Mouse (Mus musculus) forebrain, embryonic 13.5 days (tissue): ENCODE measurements at regions not wholly inside any gene's neighbourhood (a gene's known extent, or its start where the extent isn't known, plus 50 kb on each side); places are given as distances from the start of the nearest gene placed in this dataset.

ENCODE experiments used
- ATAC-seq: fragments of 200-750 bp; cut with Nextera tagmentation; 2 replicates; pipeline ENCODE4 v1.8.0; 2017
- H3K27ac ChIP-seq: fragments of 300-500 bp; sonication (generic); 2 replicates; pipeline ENCODE4 v1.5.1; 2015; ENCODE audit warnings: inconsistent platforms, mild to moderate bottlenecking, moderate library complexity
- H3K27me3 ChIP-seq: fragments of 300-500 bp; sonication (generic); 2 replicates; pipeline ENCODE4 v1.6.1; 2015; ENCODE audit warnings: mild to moderate bottlenecking, inconsistent platforms
- H3K36me3 ChIP-seq: fragments of 300-500 bp; sonication (generic); 2 replicates; pipeline ENCODE4 v1.6.1; 2015; ENCODE audit warnings: mild to moderate bottlenecking, inconsistent platforms; ENCODE audit not compliant: poor library complexity, severe bottlenecking
- H3K4me1 ChIP-seq: fragments of 300-500 bp; sonication (generic); 2 replicates; pipeline ENCODE4 v1.6.1; 2015; ENCODE audit warnings: inconsistent platforms
- H3K4me2 ChIP-seq: fragments of 300-500 bp; sonication (generic); 2 replicates; pipeline ENCODE4 v1.6.1; 2015; ENCODE audit warnings: inconsistent platforms, mild to moderate bottlenecking, moderate library complexity
- H3K4me3 ChIP-seq: fragments of 300-500 bp; sonication (generic); 2 replicates; pipeline ENCODE4 v1.5.1; 2015; ENCODE audit warnings: mild to moderate bottlenecking, inconsistent platforms
- H3K9ac ChIP-seq: fragments of 300-500 bp; sonication (generic); 2 replicates; pipeline ENCODE4 v1.6.1; 2015; ENCODE audit warnings: mild to moderate bottlenecking, inconsistent platforms
- H3K9me3 ChIP-seq: fragments of 300-500 bp; sonication (generic); replicated peaks from 2 replicates; pipeline ENCODE4 v1.6.1; 2016; ENCODE audit warnings: inconsistent platforms
- WGBS: fragments of 180-500 bp; shearing (Covaris S2); methylation state at CpG from one replicate; pipeline ENCODE4 v1.1.7; 2015; 5-methylcytosine and 5-hydroxymethylcytosine counted together

DNA sequence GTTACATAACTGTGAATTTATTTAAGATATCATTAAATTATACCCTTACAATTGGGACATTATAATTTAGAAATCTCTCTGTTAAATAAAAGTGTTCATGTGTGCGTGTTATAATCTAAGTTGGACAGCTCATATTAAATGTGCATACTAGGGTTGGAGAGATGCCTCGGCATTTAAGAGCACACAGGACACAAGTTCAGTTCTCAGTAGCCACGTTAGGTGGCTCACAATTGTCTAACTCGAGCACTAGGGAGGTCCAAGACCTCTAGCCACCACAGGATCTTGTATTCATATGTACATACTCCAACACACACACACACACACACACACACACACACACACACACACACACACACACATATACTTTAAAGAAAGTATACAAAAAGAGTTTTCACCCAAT lies 56.0 kb downstream of the Foxf2 start:
- no peaks in the 10 kb centered on the region for H3K36me3 ChIP-seq
- H3K9me3 ChIP-seq: no peaks in the 10 kb centered on the region
- no peaks in the 10 kb centered on the region for H3K27me3 ChIP-seq
- ATAC-seq: no peak
- no peak overlapping the region for H3K9ac ChIP-seq
- no peak overlapping the region for H3K4me2 ChIP-seq
- no peak overlapping the region for H3K27ac ChIP-seq
- 86% methylated on average over 4 of the region's 4 CpGs for WGBS
- no peak overlapping the region for H3K4me3 ChIP-seq
- no peaks in the 10 kb centered on the region for H3K4me1 ChIP-seq

DNA sequence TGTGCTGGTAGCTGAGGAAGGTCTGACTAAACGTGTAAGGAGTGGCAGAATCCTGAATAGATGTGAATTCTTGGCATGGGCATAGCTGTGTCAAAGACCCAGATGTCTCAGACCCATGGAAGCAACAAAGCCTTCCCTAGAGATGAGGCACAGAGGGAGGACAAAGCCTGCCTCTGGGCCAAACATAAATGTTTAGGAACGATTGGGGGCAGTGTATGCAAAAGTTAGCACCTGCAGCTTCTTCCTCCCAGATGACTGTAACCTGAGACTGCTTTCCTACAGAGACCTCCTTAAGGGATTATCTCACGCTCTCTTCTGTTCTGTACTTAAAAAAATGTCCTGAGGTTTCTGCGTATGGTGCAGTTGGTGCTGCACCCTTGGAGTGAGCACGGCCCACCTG lies 57.7 kb downstream of the Foxf2 start:
- Histone ChIP-seq H3K9ac (no peak overlapping the region), H3K36me3 (no peaks in the 10 kb centered on the region), H3K27ac (no peak overlapping the region), H3K4me1 (no peaks in the 10 kb centered on the region), H3K4me2 (no peak overlapping the region), H3K4me3 (no peak overlapping the region), H3K27me3 (no peaks in the 10 kb centered on the region), H3K9me3 (no peaks in the 10 kb centered on the region)
- no peak for ATAC-seq
- WGBS: 44% methylated on average over 5 of the region's 5 CpGs

DNA sequence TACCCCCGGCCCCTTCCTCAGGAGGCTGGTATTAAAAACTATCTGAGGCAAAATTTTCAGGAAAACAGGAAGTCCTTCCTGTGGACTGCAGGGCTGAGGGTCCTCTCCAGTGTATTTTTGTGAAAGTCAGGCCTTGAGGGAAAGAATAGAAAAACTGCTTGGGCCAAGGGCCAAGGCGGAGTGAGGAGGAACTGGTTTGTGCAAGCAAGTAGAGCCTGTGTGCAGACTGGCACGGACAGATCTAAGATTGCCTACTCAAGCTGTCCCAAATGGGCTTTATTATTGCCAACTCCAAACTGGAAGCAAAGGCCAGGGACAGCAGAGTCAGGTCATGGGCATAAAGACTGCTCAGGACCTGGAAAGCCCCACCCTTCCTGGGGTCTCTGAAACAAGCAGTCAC lies 62.9 kb downstream of the Foxf2 start:
- Histone ChIP-seq H3K9me3 (no peaks in the 10 kb centered on the region), H3K27me3 (no peaks in the 10 kb centered on the region), H3K4me2 (no peak overlapping the region), H3K4me3 (no peak overlapping the region), H3K9ac (no peak overlapping the region), H3K36me3 (no peaks in the 10 kb centered on the region), H3K27ac (no peak overlapping the region), H3K4me1 (no peaks in the 10 kb centered on the region)
- ATAC-seq: no peak
- WGBS: 80% methylated on average over 3 of the region's 3 CpGs

DNA sequence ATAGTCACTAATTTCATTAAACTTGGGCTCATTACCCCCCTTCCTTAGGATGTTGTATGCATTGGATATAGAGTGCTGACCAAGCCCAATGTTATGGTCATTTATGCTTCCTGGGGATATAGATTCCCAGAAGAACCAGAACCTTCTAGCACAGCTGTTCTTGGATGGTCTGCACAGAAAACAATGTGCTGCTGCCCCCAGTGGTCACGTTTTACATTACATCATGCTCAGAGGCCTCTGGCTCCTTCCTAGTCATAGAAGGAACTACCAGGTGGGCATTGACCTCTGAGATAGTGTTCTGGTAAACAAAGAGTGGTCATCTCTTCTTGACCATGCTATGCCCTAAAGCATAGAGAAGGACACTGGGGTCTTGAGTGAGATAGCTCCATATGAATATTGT lies 63.7 kb downstream of the Foxf2 start:
- no peak for ATAC-seq
- Histone ChIP-seq H3K36me3 (no peaks in the 10 kb centered on the region), H3K4me2 (no peak overlapping the region), H3K27me3 (no peaks in the 10 kb centered on the region), H3K4me1 (no peaks in the 10 kb centered on the region), H3K9me3 (no peaks in the 10 kb centered on the region), H3K27ac (no peak overlapping the region), H3K4me3 (no peak overlapping the region), H3K9ac (no peak overlapping the region)
- WGBS: 0% methylated on average over 1 of the region's 1 CpGs

DNA sequence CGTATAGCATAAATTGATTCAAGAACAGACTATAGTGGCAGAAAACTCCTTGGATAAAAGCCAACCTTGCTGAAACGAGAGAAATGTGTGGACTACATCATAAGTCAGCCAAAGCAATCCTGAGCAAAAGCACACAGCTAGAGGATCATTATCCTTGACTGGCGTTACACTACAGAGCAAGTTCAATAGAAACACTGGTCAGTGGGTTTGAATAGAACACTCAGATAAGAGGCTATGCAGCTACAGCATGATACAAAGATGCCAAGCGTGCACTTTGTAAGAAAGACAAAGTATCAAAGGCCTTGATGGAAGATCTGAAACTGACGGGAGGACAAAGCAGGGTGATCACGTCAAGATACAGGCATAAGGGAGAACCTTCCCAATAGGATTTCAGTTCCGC lies 70.1 kb downstream of the Foxf2 start:
- WGBS: 28% methylated on average over 7 of the region's 7 CpGs
- H3K27me3 ChIP-seq: no peaks in the 10 kb centered on the region
- H3K9ac ChIP-seq: no peak overlapping the region
- ATAC-seq: peak; percentile 62
- H3K9me3 ChIP-seq: no peaks in the 10 kb centered on the region
- H3K4me2 ChIP-seq: no peak overlapping the region
- no peak overlapping the region for H3K27ac ChIP-seq
- no peaks in the 10 kb centered on the region for H3K36me3 ChIP-seq
- no peak overlapping the region for H3K4me3 ChIP-seq
- no peaks in the 10 kb centered on the region for H3K4me1 ChIP-seq

DNA sequence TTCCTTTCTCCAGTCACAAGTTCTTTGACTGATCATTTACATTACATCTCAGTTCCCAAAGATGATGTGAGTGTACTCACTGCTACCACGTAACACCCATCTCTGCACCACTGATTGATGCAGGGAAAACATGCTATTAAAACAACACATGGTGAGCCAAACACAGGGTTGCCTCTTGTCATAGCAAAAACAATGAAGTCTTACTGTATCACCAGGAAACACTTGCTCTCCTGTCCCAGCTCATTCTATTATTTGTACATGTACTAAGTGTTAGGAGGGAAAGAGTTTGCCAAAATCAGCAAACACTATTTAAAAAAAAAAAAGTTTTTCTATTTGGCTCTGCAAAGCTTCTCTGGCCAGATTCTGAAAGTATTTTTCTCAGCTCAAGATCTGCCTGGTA lies 78.6 kb downstream of the Foxf2 start:
- no peak overlapping the region for H3K9ac ChIP-seq
- no peaks in the 10 kb centered on the region for H3K9me3 ChIP-seq
- 79% methylated on average over 1 of the region's 1 CpGs for WGBS
- ATAC-seq: no peak
- H3K4me2 ChIP-seq: no peak overlapping the region
- no peaks in the 10 kb centered on the region for H3K36me3 ChIP-seq
- H3K27ac ChIP-seq: no peak overlapping the region
- H3K27me3 ChIP-seq: no peaks in the 10 kb centered on the region
- no peak overlapping the region for H3K4me3 ChIP-seq
- no peaks in the 10 kb centered on the region for H3K4me1 ChIP-seq

DNA sequence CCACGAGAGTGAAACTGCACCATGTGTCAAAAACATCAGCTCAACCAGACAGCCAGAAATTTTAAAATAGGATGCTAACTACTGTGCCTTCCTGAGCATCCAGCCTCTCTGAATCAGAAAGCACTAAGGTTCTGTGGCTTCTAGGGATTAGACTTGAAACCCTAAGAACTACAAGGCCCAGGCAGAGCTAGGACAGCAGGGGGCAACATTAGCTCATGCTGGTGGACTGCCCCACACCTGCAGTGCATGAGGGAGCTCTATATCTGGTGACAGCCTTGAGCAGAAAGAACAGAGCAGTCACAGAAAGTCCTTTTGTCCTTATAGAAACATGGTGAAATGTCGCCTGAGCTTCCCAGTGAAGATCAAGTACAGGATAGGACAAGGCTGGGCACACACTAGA lies 79.8 kb downstream of the Foxf2 start:
- Histone ChIP-seq H3K4me2 (no peak overlapping the region), H3K27ac (no peak overlapping the region), H3K27me3 (no peaks in the 10 kb centered on the region), H3K9me3 (no peaks in the 10 kb centered on the region), H3K9ac (no peak overlapping the region), H3K4me1 (no peaks in the 10 kb centered on the region), H3K4me3 (no peak overlapping the region), H3K36me3 (no peaks in the 10 kb centered on the region)
- ATAC-seq: no peak
- WGBS: 78% methylated on average over 2 of the region's 2 CpGs

DNA sequence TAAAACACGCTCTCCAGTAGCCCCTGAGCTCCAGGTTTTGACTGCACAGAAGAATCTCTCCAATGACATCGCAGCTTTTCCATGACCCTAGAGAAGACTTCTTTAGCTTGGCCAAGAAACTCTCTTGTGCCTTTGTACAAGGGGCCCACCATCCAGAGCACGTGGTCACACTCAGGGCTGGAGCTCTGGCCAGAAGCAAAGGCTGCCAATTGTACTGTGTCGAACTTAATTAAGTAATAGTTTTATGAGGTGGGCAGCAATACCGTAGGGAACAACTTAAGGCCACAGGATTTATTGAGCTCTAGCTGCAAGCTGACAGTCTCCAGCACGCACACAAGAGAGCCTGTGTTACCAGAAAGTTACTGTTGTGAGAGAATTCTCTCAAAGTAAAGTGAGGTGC lies 85.1 kb downstream of the Foxf2 start:
- Histone ChIP-seq H3K4me3 (no peak overlapping the region), H3K36me3 (no peaks in the 10 kb centered on the region), H3K4me1 (no peaks in the 10 kb centered on the region), H3K4me2 (no peak overlapping the region), H3K27me3 (no peaks in the 10 kb centered on the region), H3K9me3 (no peaks in the 10 kb centered on the region), H3K27ac (no peak overlapping the region), H3K9ac (no peak overlapping the region)
- no peak for ATAC-seq
- WGBS: 83% methylated on average over 6 of the region's 6 CpGs

DNA sequence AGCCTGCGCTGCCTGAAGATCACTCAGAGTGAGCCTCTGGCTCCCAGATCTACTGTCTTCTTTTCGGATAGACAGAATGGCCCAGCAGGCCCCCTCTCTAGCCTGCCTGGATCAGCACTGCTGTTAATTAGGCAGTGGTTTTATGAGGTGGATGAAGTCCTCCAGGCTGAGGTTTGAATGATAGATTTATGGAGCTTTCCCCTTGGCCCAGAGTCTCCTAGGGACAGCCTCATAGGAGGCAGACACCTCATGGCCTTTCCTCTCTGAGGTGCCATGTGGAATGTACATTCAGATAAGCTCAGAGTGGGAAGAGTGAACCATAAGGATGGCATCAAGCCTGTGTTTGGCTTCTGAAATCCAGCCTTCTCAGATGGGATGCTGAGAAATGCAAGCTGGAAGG lies 90.1 kb downstream of the Foxf2 start:
- Histone ChIP-seq H3K9ac (no peak overlapping the region), H3K36me3 (no peaks in the 10 kb centered on the region), H3K9me3 (no peaks in the 10 kb centered on the region), H3K27me3 (no peaks in the 10 kb centered on the region), H3K4me1 (no peaks in the 10 kb centered on the region), H3K4me3 (no peak overlapping the region), H3K4me2 (no peak overlapping the region), H3K27ac (no peak overlapping the region)
- ATAC-seq: no peak
- WGBS: 52% methylated on average over 2 of the region's 2 CpGs

DNA sequence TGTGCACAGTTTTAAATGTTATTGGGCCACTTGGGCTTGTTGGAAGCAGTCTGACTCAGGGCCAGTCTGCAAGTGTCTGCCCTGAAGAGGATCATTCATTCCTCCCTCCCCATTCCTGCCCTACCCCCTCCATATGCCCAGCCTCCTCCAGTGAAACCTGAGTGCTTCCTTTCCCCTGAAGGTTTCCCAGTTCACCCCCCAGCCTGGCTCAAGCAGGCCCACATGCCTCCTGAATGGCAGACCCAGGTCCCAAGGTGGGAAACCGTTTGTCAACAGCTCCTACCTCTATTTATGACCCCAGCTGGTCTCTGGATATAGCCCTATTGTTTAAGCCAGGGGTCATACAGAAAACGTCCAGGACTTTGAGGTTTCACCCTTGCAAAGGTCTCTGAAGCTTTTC lies 89.7 kb upstream of the Foxc1 start:
- no peaks in the 10 kb centered on the region for H3K4me1 ChIP-seq
- 22% methylated on average over 2 of the region's 2 CpGs for WGBS
- no peak overlapping the region for H3K27ac ChIP-seq
- H3K9me3 ChIP-seq: no peaks in the 10 kb centered on the region
- no peaks in the 10 kb centered on the region for H3K27me3 ChIP-seq
- no peaks in the 10 kb centered on the region for H3K36me3 ChIP-seq
- H3K9ac ChIP-seq: no peak overlapping the region
- H3K4me3 ChIP-seq: no peak overlapping the region
- H3K4me2 ChIP-seq: no peak overlapping the region
- ATAC-seq: no peak

DNA sequence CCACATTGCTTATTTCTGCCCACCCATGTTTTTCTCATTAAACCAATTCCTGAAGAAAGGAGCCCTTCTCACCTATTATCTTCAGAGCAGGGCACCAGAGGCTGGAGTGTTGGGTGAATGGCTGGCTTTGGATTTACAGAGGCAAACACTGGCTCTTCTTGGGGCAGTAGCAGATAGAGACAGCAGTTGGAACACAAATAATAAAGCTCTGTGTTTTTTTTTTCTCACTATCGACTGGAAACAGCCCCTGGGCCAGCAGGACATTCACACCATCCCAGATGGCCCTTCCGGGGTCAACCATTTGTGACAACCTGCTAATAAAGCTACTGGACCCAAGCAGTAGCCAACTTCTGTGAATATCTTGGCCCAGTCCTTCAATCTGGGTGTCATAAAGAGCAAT lies 85.7 kb upstream of the Foxc1 start:
- H3K27ac ChIP-seq: no peak overlapping the region
- 81% methylated on average over 2 of the region's 2 CpGs for WGBS
- no peak overlapping the region for H3K4me3 ChIP-seq
- no peaks in the 10 kb centered on the region for H3K9me3 ChIP-seq
- no peak for ATAC-seq
- H3K27me3 ChIP-seq: no peaks in the 10 kb centered on the region
- H3K9ac ChIP-seq: no peak overlapping the region
- no peaks in the 10 kb centered on the region for H3K4me1 ChIP-seq
- no peak overlapping the region for H3K4me2 ChIP-seq
- no peaks in the 10 kb centered on the region for H3K36me3 ChIP-seq

DNA sequence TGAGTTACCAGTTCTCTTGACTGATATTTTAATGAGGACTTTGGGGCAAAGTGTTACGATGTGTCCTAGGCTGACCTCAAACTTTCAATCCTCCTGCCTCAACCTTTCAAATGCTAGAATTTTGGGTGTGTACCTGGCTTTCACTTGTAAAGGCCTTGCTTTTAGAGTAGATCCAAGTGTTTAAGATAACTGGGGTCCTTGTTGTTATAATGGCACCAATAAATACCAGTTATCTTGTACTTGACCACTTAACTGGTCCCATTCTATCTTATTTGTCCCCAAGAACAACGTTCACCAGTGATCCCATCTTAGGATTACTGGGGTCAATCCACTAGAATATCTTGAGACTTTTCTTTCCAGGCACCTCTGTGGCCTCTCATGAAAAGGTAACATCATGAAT lies 77.6 kb upstream of the Foxc1 start:
- no peak for ATAC-seq

DNA sequence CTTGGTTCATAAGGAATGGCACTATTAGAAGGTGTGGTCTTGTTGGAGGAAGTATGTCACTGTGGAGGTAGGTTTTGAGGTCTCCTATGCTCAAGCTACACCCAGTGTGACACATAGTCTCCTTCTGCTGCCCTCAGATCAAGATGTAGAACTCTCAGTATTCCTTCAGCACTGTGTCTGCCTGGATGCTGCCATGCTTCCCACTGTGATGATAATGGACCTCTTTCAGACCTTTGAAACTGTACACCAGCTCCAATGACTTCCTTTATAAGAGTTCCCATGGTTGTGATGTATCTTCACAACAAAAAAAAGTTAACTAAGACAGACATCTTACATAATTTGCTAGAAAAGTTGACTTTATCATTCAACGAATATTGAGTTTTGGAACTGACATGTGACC lies 60.2 kb upstream of the Foxc1 start:
- no peaks in the 10 kb centered on the region for H3K9me3 ChIP-seq
- ATAC-seq: no peak
- H3K36me3 ChIP-seq: no peaks in the 10 kb centered on the region
- H3K9ac ChIP-seq: no peak overlapping the region
- H3K27me3 ChIP-seq: no peaks in the 10 kb centered on the region
- H3K4me3 ChIP-seq: no peak overlapping the region
- H3K27ac ChIP-seq: no peak overlapping the region
- WGBS: 88% methylated on average over 1 of the region's 1 CpGs
- no peaks in the 10 kb centered on the region for H3K4me1 ChIP-seq
- H3K4me2 ChIP-seq: no peak overlapping the region

More for the DNA sequence above, 77.6 kb upstream of the Foxc1 start:
- no peak overlapping the region for H3K4me2 ChIP-seq
- H3K27me3 ChIP-seq: no peaks in the 10 kb centered on the region
- no peak overlapping the region for H3K27ac ChIP-seq
- H3K4me3 ChIP-seq: no peak overlapping the region
- no peak overlapping the region for H3K9ac ChIP-seq
- H3K9me3 ChIP-seq: no peaks in the 10 kb centered on the region
- WGBS: 88% methylated on average over 2 of the region's 2 CpGs
- H3K4me1 ChIP-seq: no peaks in the 10 kb centered on the region
- no peaks in the 10 kb centered on the region for H3K36me3 ChIP-seq
